ENCODE assay signal across 27 mouse cellular contexts in the genomic region with DNA sequence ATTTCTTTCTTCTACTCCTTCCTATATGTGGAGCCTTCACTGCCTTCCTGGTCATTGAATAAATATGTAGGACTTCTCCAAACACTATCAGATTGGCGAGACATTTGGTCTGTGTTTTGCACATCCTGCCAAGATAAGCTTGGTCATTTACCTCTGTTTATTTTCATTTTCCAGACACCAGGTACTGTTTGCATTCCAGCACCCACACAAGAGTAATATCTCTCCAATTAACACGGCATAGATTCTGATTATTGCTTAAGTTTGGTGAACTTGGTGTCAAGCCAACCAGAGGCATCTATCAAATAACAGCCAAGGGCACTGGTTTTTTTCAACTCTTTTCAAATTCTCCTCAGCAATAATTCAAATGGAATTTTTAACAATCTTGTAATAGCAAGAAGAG.
DNase-seq lines count a peak whose midpoint lies in the region; ATAC-seq and TF ChIP-seq lines count a peak whose summit lies in the region.
"Had no signal": no experiment of that assay in that cellular context is flagged by ENCODE, and none has a peak within 500 bp of the region (broad histone marks: within the 10 kb centered on the region; RNA-seq: fewer than 3 reads in every experiment).

No protein-coding gene starts in this region.

- no peak for ATAC-seq in liver, postnatal 0 days
- ATAC-seq in monocyte, adult 5-6 weeks (replicated peaks; ENCODE audit: insufficient number of reproducible peaks, low FRiP score, low TSS enrichment, poor library complexity, severe bottlenecking) = no peak
- no peak for ATAC-seq in erythroblast, adult 5-6 weeks (replicated peaks; ENCODE audit: low FRiP score, poor library complexity, severe bottlenecking)
- ATAC-seq: forebrain, embryonic 14.5 days; forebrain, postnatal 0 days; hindbrain, embryonic 16.5 days; intestine, embryonic 15.5 days had no signal

- TF ChIP-seq EP300 in liver, postnatal 0 days (IDR thresholded peaks at IDR 0.05; ENCODE audit: low read depth) = no peak

- H3K4me1 ChIP-seq in liver, adult 2 months (ENCODE audit: control insufficient read depth, insufficient read depth, low read length) = peaks cover 11% of the 10 kb centered on the region; the same call in 1 of the 2 replicates
- peaks cover 4% of the 10 kb centered on the region for H3K4me1 ChIP-seq in liver, postnatal 0 days (ENCODE audit: insufficient read depth)

- H3K27ac ChIP-seq in liver, adult 2 months (replicated peaks; ENCODE audit: insufficient read depth, low read depth, low read length) = no peak overlapping the region
- H3K27ac ChIP-seq in liver, postnatal 0 days (ENCODE audit: low read depth) = no peak overlapping the region
- H3K27ac ChIP-seq: embryonic facial prominence, embryonic 13.5 days; forebrain, embryonic 10.5 days; gastrocnemius, adult 2 months; heart, embryonic 15.5 days; hindbrain, embryonic 10.5 days; hindbrain, embryonic 13.5 days; intestine, embryonic 15.5 days had no signal

- no peaks in the 10 kb centered on the region for H3K9me3 ChIP-seq in liver, postnatal 0 days (ENCODE audit: low read length)
- H3K9me3 ChIP-seq: embryonic facial prominence, embryonic 13.5 days; forebrain, embryonic 10.5 days; heart, embryonic 12.5 days; heart, embryonic 15.5 days; hindbrain, embryonic 10.5 days; hindbrain, embryonic 13.5 days; intestine, embryonic 15.5 days had no signal

- H3K27me3 ChIP-seq in liver, adult 2 months (ENCODE audit: control insufficient read depth, insufficient read depth, low read length) = no peaks in the 10 kb centered on the region
- no peaks in the 10 kb centered on the region for H3K27me3 ChIP-seq in liver, postnatal 0 days (ENCODE audit: insufficient read depth, low read length)
- H3K27me3 ChIP-seq: embryonic facial prominence, embryonic 13.5 days; heart, embryonic 12.5 days; heart, embryonic 15.5 days; hindbrain, embryonic 13.5 days; intestine, embryonic 15.5 days had no signal

- no peaks in the 10 kb centered on the region for H3K79me2 ChIP-seq in liver, adult 2 months (ENCODE audit: control insufficient read depth, insufficient read depth, low read length)

- no peak for TF ChIP-seq POLR2A in liver, adult 2 months (IDR thresholded peaks at IDR 0.05; ENCODE audit: extremely low read depth, insufficient read depth, low read length)

- no peak overlapping the region for H3K9ac ChIP-seq in liver, adult 2 months (ENCODE audit: low read depth, low read length)
- no peak overlapping the region for H3K9ac ChIP-seq in liver, postnatal 0 days (replicated peaks)
- H3K9ac ChIP-seq: embryonic facial prominence, embryonic 13.5 days; forebrain, postnatal 0 days; heart, embryonic 12.5 days; heart, embryonic 15.5 days; hindbrain, embryonic 13.5 days; intestine, embryonic 15.5 days had no signal

- no peak overlapping the region for H3K4me2 ChIP-seq in liver, postnatal 0 days (ENCODE audit: low read depth, low read length)
- H3K4me2 ChIP-seq: embryonic facial prominence, embryonic 13.5 days; heart, embryonic 12.5 days; heart, embryonic 15.5 days; hindbrain, embryonic 13.5 days; intestine, embryonic 15.5 days had no signal

- no peaks in the 10 kb centered on the region for H3K36me3 ChIP-seq in liver, adult 2 months (ENCODE audit: control insufficient read depth, insufficient read depth, low read length)
- no peaks in the 10 kb centered on the region for H3K36me3 ChIP-seq in liver, postnatal 0 days (replicated peaks; ENCODE audit: insufficient read depth, low read length)
- H3K36me3 ChIP-seq: embryonic facial prominence, embryonic 13.5 days; forebrain, embryonic 10.5 days; heart, embryonic 12.5 days; heart, embryonic 15.5 days; hindbrain, embryonic 10.5 days; hindbrain, embryonic 13.5 days; intestine, embryonic 15.5 days had no signal

- TF ChIP-seq CTCF in liver, adult 2 months (IDR thresholded peaks at IDR 0.05; ENCODE audit: low read depth, low read length) = no peak
- no peak for TF ChIP-seq CTCF in liver, postnatal 0 days (IDR thresholded peaks at IDR 0.05; ENCODE audit: low read depth)

- DNase-seq in liver, adult 2 months (ENCODE audit: extremely low read depth, low read depth, low spot score) = peak; percentile 94
- DNase-seq in liver, postnatal 0 days = no peak
- DNase-seq in lung, postnatal 36 days = peak; percentile 4
- DNase-seq in lung, postnatal 14 days = no peak
- peak; percentile 82 for DNase-seq in NIH3T3 (ENCODE audit: low read depth)
- peak; percentile 77 for DNase-seq in gonadal fat pad, adult 2 months (ENCODE audit: low read depth)
- DNase-seq: adrenal gland, adult 8-10 months; adrenal gland, postnatal 36 days; cerebellum, adult 2 months; cerebellum, adult 9-11 months; cerebellum, postnatal 25 days; forebrain, postnatal 0 days; gastrocnemius, adult 2 months; gastrocnemius, postnatal 14 days; heart, postnatal 10 days; heart, postnatal 36 days had no signal

- no peak overlapping the region for H3K4me3 ChIP-seq in liver, adult 2 months (ENCODE audit: insufficient read depth, low read depth, low read length)
- H3K4me3 ChIP-seq in liver, postnatal 0 days (ENCODE audit: low read depth, low read length) = no peak overlapping the region
- H3K4me3 ChIP-seq: embryonic facial prominence, embryonic 13.5 days; forebrain, embryonic 10.5 days; gastrocnemius, adult 2 months; heart, embryonic 12.5 days; heart, embryonic 15.5 days; hindbrain, embryonic 10.5 days; hindbrain, embryonic 13.5 days; intestine, embryonic 15.5 days had no signal

- 10% methylated on average over 2 of the region's 2 CpGs for WGBS in liver, adult 2 months
- 48% methylated on average over 2 of the region's 2 CpGs for WGBS in liver, postnatal 0 days (ENCODE audit: insufficient replicate concordance)

Comparison
In these comparisons a context has a peak if more than half of its experiments do, and no peak if none do; other contexts are left out.
1. DNase-seq: peak in liver, adult 2 months (single experiment), lung, postnatal 36 days (single experiment), NIH3T3 (single experiment) and gonadal fat pad, adult 2 months (single experiment); none in liver, postnatal 0 days (single experiment) and lung, postnatal 14 days (single experiment).